Mouse (Mus musculus) intestine, postnatal 0 days (tissue): ENCODE results near the gene Zfp784. TPM values are rescaled to one million over a fixed set of nuclear protein-coding genes. Genes with fewer than 3 reads are reported as not detected.

Experiments used
- ATAC-seq: fragments of 200-750 bp; cut with Nextera tagmentation; 2 replicates; pipeline ENCODE4 v1.8.0; 2017; ENCODE audit warnings: mild to moderate bottlenecking, moderate TSS enrichment, moderate library complexity
- H3K27ac ChIP-seq: fragments of 300-500 bp; sonication (generic); 2 replicates; pipeline ENCODE4 v1.5.1; 2014; ENCODE audit warnings: mild to moderate bottlenecking, low read depth, low read length, moderate library complexity
- H3K27me3 ChIP-seq: fragments of 300-500 bp; sonication (generic); replicated peaks from 2 replicates; pipeline ENCODE4 v1.6.1; 2014; ENCODE audit warnings: low read length, mixed read lengths; ENCODE audit not compliant: control insufficient read depth, insufficient read depth
- H3K36me3 ChIP-seq: fragments of 300-500 bp; sonication (generic); 2 replicates; pipeline ENCODE4 v1.6.1; 2014; ENCODE audit warnings: mild to moderate bottlenecking, moderate library complexity; ENCODE audit not compliant: control insufficient read depth, insufficient read depth
- H3K4me1 ChIP-seq: fragments of 300-500 bp; sonication (generic); replicated peaks from 2 replicates; pipeline ENCODE4 v1.6.1; 2014; ENCODE audit warnings: antibody characterized with exemption, low read length, mixed read lengths; ENCODE audit not compliant: control insufficient read depth, insufficient read depth
- H3K4me2 ChIP-seq: fragments of 300-500 bp; sonication (generic); replicated peaks from 2 replicates; pipeline ENCODE4 v1.6.1; 2014; ENCODE audit warnings: low read depth, mild to moderate bottlenecking, moderate library complexity
- H3K4me3 ChIP-seq: fragments of 300-500 bp; sonication (generic); 2 replicates; pipeline ENCODE4 v1.5.1; 2014; ENCODE audit warnings: low read depth, low read length
- H3K9ac ChIP-seq: fragments of 300-500 bp; sonication (generic); 2 replicates; pipeline ENCODE4 v1.6.1; 2014; ENCODE audit warnings: mild to moderate bottlenecking, low read depth, low read length
- H3K9me3 ChIP-seq: fragments of 300-500 bp; sonication (generic); 2 replicates; pipeline ENCODE4 v1.6.1; 2016; ENCODE audit warnings: mixed run types; ENCODE audit not compliant: control insufficient read depth
- CTCF ChIP-seq: sonication (generic); IDR thresholded peaks from 2 replicates; pipeline ENCODE4 v1.5.1; 2016; ENCODE audit warnings: low read depth, mild to moderate bottlenecking, control low read depth, antibody characterized with exemption, moderate library complexity
- WGBS: fragments of 180-500 bp; shearing (Covaris S2); extraction: QIAGEN DNeasy Blood & Tissue Kit; methylation state at CpG from one replicate; pipeline ENCODE4 v1.1.7; 2014; 5-methylcytosine and 5-hydroxymethylcytosine counted together
- polyA plus RNA-seq: library from polyadenylated mRNA; unstranded; fragments of >200 nt; fragmentation: Nextera tagmentation; extraction: Ambion mirVana; gene quantifications from 2 replicates; pipeline ENCODE4 v1.2.1, GENCODE M21; 2015

Zfp784 gene
- polyA plus RNA-seq, 1 experiment from 2014 or later = 6.4 TPM

- no peak for ATAC-seq
- H3K4me2 ChIP-seq = peak overlapping the region; percentile 67
- H3K9me3 ChIP-seq = no peaks in the 10 kb centered on the region
- 0 out of 2 replicates have a peak, but pooled peaks cover 3% of the 10 kb centered on the region for H3K4me1 ChIP-seq
- H3K27ac ChIP-seq = peak overlapping the region; percentile 100
- H3K27me3 ChIP-seq = no peaks in the 10 kb centered on the region
- TF ChIP-seq CTCF = no peak
- peak overlapping the region; percentile 88; the same call in 1 of the 2 replicates for H3K9ac ChIP-seq
- peak overlapping the region; percentile 68 for H3K4me3 ChIP-seq
- WGBS = 14% methylated on average over 5 of the region's 5 CpGs
- peaks cover 15% of the 10 kb centered on the region for H3K36me3 ChIP-seq
Observed at GRCm38 (mm10) chr7:5038940-5039339, 694 bp upstream of the Zfp784 start.

- H3K36me3 ChIP-seq = peaks cover 24% of the 10 kb centered on the region
- peak overlapping the region; percentile 67 for H3K4me2 ChIP-seq
- no peaks in the 10 kb centered on the region for H3K27me3 ChIP-seq
- WGBS = 69% methylated on average over 8 of the region's 8 CpGs
- peak overlapping the region; percentile 100; the same call in 1 of the 2 replicates for H3K27ac ChIP-seq
- ATAC-seq = no peak
- H3K9me3 ChIP-seq = no peaks in the 10 kb centered on the region
- TF ChIP-seq CTCF = no peak
- peak overlapping the region; percentile 88 for H3K9ac ChIP-seq
- peak overlapping the region; percentile 68 for H3K4me3 ChIP-seq
- H3K4me1 ChIP-seq = 0 out of 2 replicates have a peak, but pooled peaks cover 3% of the 10 kb centered on the region
Observed at GRCm38 (mm10) chr7:5037467-5037866, 779 bp downstream of the Zfp784 start.

- WGBS = 95% methylated on average over 7 of the region's 7 CpGs
- no peak overlapping the region for H3K4me3 ChIP-seq
- H3K27ac ChIP-seq = no peak overlapping the region
- 0 out of 2 replicates have a peak, but pooled peaks cover 3% of the 10 kb centered on the region for H3K4me1 ChIP-seq
- no peak for ATAC-seq
- no peaks in the 10 kb centered on the region for H3K27me3 ChIP-seq
- no peaks in the 10 kb centered on the region for H3K9me3 ChIP-seq
- H3K4me2 ChIP-seq = no peak overlapping the region; the same call in 1 of the 2 replicates
- peaks cover 28% of the 10 kb centered on the region for H3K36me3 ChIP-seq
- no peak for TF ChIP-seq CTCF
- H3K9ac ChIP-seq = no peak overlapping the region
Observed at GRCm38 (mm10) chr7:5037026-5037425, 1.2 kb downstream of the Zfp784 start.

- Histone ChIP-seq H3K9ac (no peak overlapping the region), H3K4me3 (no peak overlapping the region), H3K4me2 (no peak overlapping the region), H3K4me1 (0 out of 2 replicates have a peak, but pooled peaks cover 3% of the 10 kb centered on the region), H3K36me3 (peaks cover 37% of the 10 kb centered on the region), H3K27me3 (no peaks in the 10 kb centered on the region), H3K9me3 (peaks cover 3% of the 10 kb centered on the region; the same call in 1 of the 2 replicates), H3K27ac (no peak overlapping the region)
- no peak for TF ChIP-seq CTCF
- no peak for ATAC-seq
- 95% methylated on average over 9 of the region's 9 CpGs for WGBS
Observed at GRCm38 (mm10) chr7:5036136-5036535, 2.1 kb downstream of the Zfp784 start.

- Histone ChIP-seq H3K4me1 (0 out of 2 replicates have a peak, but pooled peaks cover 3% of the 10 kb centered on the region), H3K27me3 (no peaks in the 10 kb centered on the region), H3K9me3 (peaks cover 8% of the 10 kb centered on the region), H3K4me2 (no peak overlapping the region), H3K9ac (no peak overlapping the region), H3K36me3 (peaks cover 42% of the 10 kb centered on the region), H3K4me3 (no peak overlapping the region), H3K27ac (no peak overlapping the region)
- 98% methylated on average over 17 of the region's 17 CpGs for WGBS
- no peak for TF ChIP-seq CTCF
- ATAC-seq = no peak
Observed at GRCm38 (mm10) chr7:5035628-5036027, 2.6 kb downstream of the Zfp784 start.

GRCm38 (mm10) chr7:5033818-5034217 is 4.4 kb downstream of the Zfp784 start, which contains the start of gene 4632433K11Rik:
4632433K11Rik (plus strand) TSS chr7:5034118.
- H3K4me2 ChIP-seq = no peak within 1 kb of the TSS
- no peaks in the 10 kb centered on the region for H3K27me3 ChIP-seq
- no peak within 1 kb of the TSS for H3K9ac ChIP-seq
- no peak for ATAC-seq
- H3K27ac ChIP-seq = no peak within 1 kb of the TSS
- 90% methylated on average over 3 of the region's 3 CpGs for WGBS
- 0 out of 2 replicates have a peak, but pooled peaks cover 3% of the 10 kb centered on the region for H3K4me1 ChIP-seq
- peaks cover 60% of the 10 kb centered on the region for H3K36me3 ChIP-seq
- no peak for TF ChIP-seq CTCF
- no peak within 1 kb of the TSS for H3K4me3 ChIP-seq
- peaks cover 16% of the 10 kb centered on the region for H3K9me3 ChIP-seq
